In genomic region chr12:102464650-102465049, GRCm38 (mm10) we compare ENCODE assay signal across 15 mouse cellular contexts. TPM values are rescaled to one million over a fixed set of nuclear protein-coding genes. Genes with fewer than 3 reads are reported as not detected.
DNase-seq lines count a peak whose midpoint lies in the region; ATAC-seq and TF ChIP-seq lines count a peak whose summit lies in the region.
"Had no signal": no experiment of that assay in that cellular context is flagged by ENCODE, and none has a peak within 500 bp of the region (broad histone marks: within the 10 kb centered on the region; RNA-seq: fewer than 3 reads in every experiment).

No protein-coding gene starts in this region.

- H3K9me3 ChIP-seq in ES-E14 (ENCODE audit: control insufficient read depth, insufficient read depth, low read depth, low read length), result no peaks in the 10 kb centered on the region

- H3K27ac ChIP-seq in left cerebral cortex, adult 2 months, result no peak overlapping the region
- no peak overlapping the region for H3K27ac ChIP-seq in ES-E14 (ENCODE audit: insufficient read depth, low read depth, low read length, poor library complexity, severe bottlenecking)
- H3K27ac ChIP-seq: macrophage had no signal

- no peak overlapping the region for H3K4me3 ChIP-seq in left cerebral cortex, adult 2 months
- H3K4me3 ChIP-seq in ES-E14 (ENCODE audit: insufficient read depth in 1 of 2, low read depth in 1 of 2, low read length in 2 of 2, poor library complexity in 1 of 2, severe bottlenecking in 1 of 2), result no peak overlapping the region

- in situ Hi-C loops in ES-E14 (cut with MboI; ENCODE audit: low sequenced_read_pairs in 2 of 2, unreplicated experiment in 2 of 2), result loop anchor here in 1 of 2 experiments (10.0 kb wide), 1 partner anchor 70 kb away; no protein-coding TSS in a partner anchor

- H3K9ac ChIP-seq in ES-E14 (ENCODE audit: insufficient read depth, low read depth, low read length, poor library complexity, severe bottlenecking), result no peak overlapping the region

- no peaks in the 10 kb centered on the region for H3K36me3 ChIP-seq in ES-E14 (ENCODE audit: control insufficient read depth, insufficient read depth, low read length, poor library complexity, severe bottlenecking)

- DNase-seq in CD4-positive, CD25-positive, alpha-beta regulatory T cell, adult 2 months (ENCODE audit: low read depth, low spot score), result peak; percentile 29
- no peak for DNase-seq in left cerebral cortex, adult 2 months (ENCODE audit: extremely low spot score in 1 of 2, low spot score in 2 of 2)
- no peak for DNase-seq in left cerebral cortex, postnatal 10 days (ENCODE audit: extremely low spot score in 1 of 2, low spot score in 2 of 2)
- DNase-seq in ES-E14 (ENCODE audit: low read depth, low spot score), result peak; percentile 38
- peak; percentile 16 for DNase-seq in embryo, embryonic 10.5 days (ENCODE audit: low spot score)
- DNase-seq in frontal cortex, adult 2 months (ENCODE audit: extremely low spot score in 1 of 2, low spot score in 1 of 2), result no peak
- DNase-seq: adrenal gland, postnatal 25 days; cerebellum, adult 11-12 months; heart, postnatal 36 days; kidney, adult 11 months; right cerebral cortex, postnatal 14 days; thymus, postnatal 25 days had no signal

- TF ChIP-seq CTCF in left cerebral cortex, adult 2 months (IDR thresholded peaks at IDR 0.05), result peak; percentile 24

- intact Hi-C loops in left cerebral cortex, adult 2 months (cut with DNase I), result loop anchor here (5.0 to 10.0 kb wide), 2 partner anchors 330 to 487 kb away; partner anchors contain the start of gene Cpsf2
- intact Hi-C loops in left cerebral cortex, postnatal 10 days (cut with DNase I), result loop anchor here (5.0 kb wide), 1 partner anchor 477 kb away; no protein-coding TSS in a partner anchor

- no peak for ATAC-seq in CD4-positive, CD25-positive, alpha-beta regulatory T cell, adult 4 months
- ATAC-seq in inflammation-experienced regulatory T-cells, adult 6 months, result no peak

- no peaks in the 10 kb centered on the region for H3K4me1 ChIP-seq in ES-E14 (ENCODE audit: control insufficient read depth in 2 of 2, insufficient read depth in 2 of 2, low read length in 2 of 2, poor library complexity in 1 of 2)

TF ChIP-seq in ES-E14, 5 proteins besides CTCF, POLR2A, EP300 and RAD21:
- TF ChIP-seq ZC3H11A (IDR thresholded peaks at IDR 0.05; ENCODE audit: borderline replicate concordance, low read depth, low read length) (peak; percentile 62; the same call in 1 of the 2 replicates), MAFK (IDR thresholded peaks at IDR 0.05; ENCODE audit: insufficient read depth, low read depth, low read length) (no peak), HCFC1 (IDR thresholded peaks at IDR 0.05; ENCODE audit: borderline replicate concordance, insufficient read depth, low read length) (no peak), CHD2 (IDR thresholded peaks at IDR 0.05; ENCODE audit: low read depth, low read length) (no peak)

RNA-seq across cellular contexts. Expression of gene Golga5, which starts 4.3 kb away (rescaled TPM):
- 10 to 100 TPM; 22.8 to 28.8 TPM for polyA plus RNA-seq in CD4-positive, CD25-positive, alpha-beta regulatory T cell, adult 4 months (2017; shearing (Covaris generic))
- total RNA-seq in left cerebral cortex, adult 2 months (2021), result 10 to 100 TPM; 26.7 to 28.2 TPM
- 10 to 100 TPM; 22.7 to 28.1 TPM for total RNA-seq in left cerebral cortex, postnatal 10 days (2021)
- total RNA-seq in ES-E14 (2012; rRNA removed), result 24.9 and 30.8 TPM in 2 replicates
- polyA plus RNA-seq in inflammation-experienced regulatory T-cells, adult 6 months (2017; shearing (Covaris generic)), result 10 to 100 TPM; 24.8 to 26.8 (median 25.1) TPM
- 22.7 and 27.2 TPM in 2 replicates for polyA plus RNA-seq in frontal cortex, adult 2 months (2012; rRNA removed)

RNA-seq across cellular contexts. Expression of gene Lgmn, which starts 25.0 kb away (rescaled TPM):
- polyA plus RNA-seq in CD4-positive, CD25-positive, alpha-beta regulatory T cell, adult 4 months (2017; shearing (Covaris generic)), result 10 to 100 TPM; 19.0 to 28.0 TPM
- 100 to 1,000 TPM in 1 of 2 experiments, 10 to 100 TPM in 1; 93.8 to 102 TPM for total RNA-seq in left cerebral cortex, adult 2 months (2021)
- 100 to 1,000 TPM; 118 to 124 TPM for total RNA-seq in left cerebral cortex, postnatal 10 days (2021)
- 99.1 and 117 TPM in 2 replicates for total RNA-seq in ES-E14 (2012; rRNA removed)
- polyA plus RNA-seq in inflammation-experienced regulatory T-cells, adult 6 months (2017; shearing (Covaris generic)), result 10 to 100 TPM; 14.6 to 15.5 (median 15.4) TPM
- polyA plus RNA-seq in frontal cortex, adult 2 months (2012; rRNA removed), result 110 and 121 TPM in 2 replicates

Comparison
In these comparisons a context has a peak if more than half of its experiments do, and no peak if none do; other contexts are left out.
1. DNase-seq: peak in CD4-positive, CD25-positive, alpha-beta regulatory T cell, adult 2 months (single experiment), ES-E14 (single experiment) and embryo, embryonic 10.5 days (single experiment); none in left cerebral cortex, adult 2 months (0 of 2), left cerebral cortex, postnatal 10 days (0 of 2) and frontal cortex, adult 2 months (0 of 2).